Mouse (Mus musculus) T-helper 17 cell (primary cell): Measurements from ENCODE around the gene Olfr633.
"Not testable (repeated sequence)": the region's sequence is repeated elsewhere in the genome, so short reads cannot be mapped to it uniquely, and the experiment has no call there.

Experiments
- in situ Hi-C, 2 experiments: fragments of 300-600 bp; cut with MboI, MseI; formaldehyde crosslinking; loops; 1 replicate in 1 of 2; 2 replicates in 1 of 2; pipeline ENCODE4 v1.15.1; 2025; ENCODE audit warnings: high pct_unique_total_duplicates in 2 of 2

Olfr633 gene

GRCm38 (mm10) chr7:103944137-103944536, at the start of gene Olfr633:
Olfr633 (plus strand) TSS chr7:103944437.
- in situ Hi-C loops: loop anchor here in 1 of 2 experiments (10.0 kb wide), 1 partner anchor 229 kb away; the partner anchor contains the start of gene Olfr243

GRCm38 (mm10) chr7:103903187-103903586, 41.0 kb upstream of the Olfr633 start, which contains the start of gene Olfr65:
Olfr65 (plus strand) TSS chr7:103903487.
- in situ Hi-C loops: no loop called here

GRCm38 (mm10) chr7:103910047-103910446, 34.2 kb upstream of the Olfr633 start:
- in situ Hi-C loops: loop anchor here in 1 of 2 experiments (10.0 kb wide), 1 partner anchor 945 kb away; the partner anchor contains the start of gene Olfr576

GRCm38 (mm10) chr7:103912969-103913511, 31.2 kb upstream of the Olfr633 start:
- in situ Hi-C loops: loop anchor here in 1 of 2 experiments (10.0 kb wide), 1 partner anchor 948 kb away; the partner anchor contains the start of gene Olfr576

GRCm38 (mm10) chr7:103915338-103915737, 28.9 kb upstream of the Olfr633 start:
- in situ Hi-C loops: loop anchor here in 1 of 2 experiments (10.0 kb wide), 1 partner anchor 951 kb away; the partner anchor contains the start of gene Olfr576

GRCm38 (mm10) chr7:103928525-103928924, 15.7 kb upstream of the Olfr633 start, which contains the start of gene Olfr631:
Olfr631 (plus strand) TSS chr7:103928825.
- in situ Hi-C loops: no loop called here

GRCm38 (mm10) chr7:103934264-103934663, 10.0 kb upstream of the Olfr633 start, which contains the start of gene Olfr632:
Olfr632 (plus strand) TSS chr7:103934347.
- in situ Hi-C loops: loop anchor here in 1 of 2 experiments (5.0 kb wide), 1 partner anchor 207 kb away; no protein-coding TSS in a partner anchor

- in situ Hi-C loops: loop anchor here in 1 of 2 experiments (10.0 kb wide), 1 partner anchor 228 kb away; the partner anchor contains the start of gene Olfr243
Measured at GRCm38 (mm10) chr7:103942730-103943129, 1.5 kb upstream of the Olfr633 start.

GRCm38 (mm10) chr7:103966873-103967272, 22.6 kb downstream of the Olfr633 start:
- in situ Hi-C loops: not testable (repeated sequence)

- in situ Hi-C loops: loop anchor here in 1 of 2 experiments (10.0 kb wide), 1 partner anchor 144 kb away; no protein-coding TSS in a partner anchor
Measured at GRCm38 (mm10) chr7:103970852-103971251, 26.6 kb downstream of the Olfr633 start, which contains the start of gene Olfr635. Olfr635 (plus strand) TSS chr7:103971152.

- in situ Hi-C loops: loop anchor here in 1 of 2 experiments (10.0 kb wide), 1 partner anchor 143 kb away; no protein-coding TSS in a partner anchor
Measured at GRCm38 (mm10) chr7:103971782-103972181, 27.5 kb downstream of the Olfr633 start.

GRCm38 (mm10) chr7:103998446-103998845, 54.2 kb downstream of the Olfr633 start, which contains the start of gene Olfr638:
Olfr638 (plus strand) TSS chr7:103998746.
- in situ Hi-C loops: no loop called here
